Mouse (Mus musculus) NIH3T3 (cell line): ENCODE results near the gene Nckap5l.

Experiments
- DNase-seq: peaks from one replicate; pipeline ENCODE4 v3.0.0-alpha.2; 2012; ENCODE audit warnings: low read depth

Nckap5l gene

DNA sequence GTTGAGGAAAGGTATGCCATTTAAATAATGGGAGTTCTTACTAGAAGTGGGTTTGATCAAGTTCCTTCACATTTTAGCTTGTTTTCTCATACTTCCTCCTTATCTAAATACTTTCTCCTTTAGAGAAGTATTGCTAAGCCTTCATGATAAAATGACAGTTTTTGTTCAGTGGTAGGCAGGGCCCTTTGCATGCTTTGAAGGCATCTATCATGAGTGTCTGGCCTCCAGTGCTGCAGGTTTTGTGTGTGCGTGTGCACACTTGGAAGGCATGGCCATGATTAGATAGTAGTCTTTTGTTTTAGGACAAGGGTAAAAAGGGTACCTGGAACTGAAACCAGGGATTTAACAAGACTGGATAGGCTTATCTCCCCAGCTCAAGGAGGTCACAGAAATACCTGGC, 61.1 kb downstream of the Nckap5l start:
- DNase-seq: no peak

DNA sequence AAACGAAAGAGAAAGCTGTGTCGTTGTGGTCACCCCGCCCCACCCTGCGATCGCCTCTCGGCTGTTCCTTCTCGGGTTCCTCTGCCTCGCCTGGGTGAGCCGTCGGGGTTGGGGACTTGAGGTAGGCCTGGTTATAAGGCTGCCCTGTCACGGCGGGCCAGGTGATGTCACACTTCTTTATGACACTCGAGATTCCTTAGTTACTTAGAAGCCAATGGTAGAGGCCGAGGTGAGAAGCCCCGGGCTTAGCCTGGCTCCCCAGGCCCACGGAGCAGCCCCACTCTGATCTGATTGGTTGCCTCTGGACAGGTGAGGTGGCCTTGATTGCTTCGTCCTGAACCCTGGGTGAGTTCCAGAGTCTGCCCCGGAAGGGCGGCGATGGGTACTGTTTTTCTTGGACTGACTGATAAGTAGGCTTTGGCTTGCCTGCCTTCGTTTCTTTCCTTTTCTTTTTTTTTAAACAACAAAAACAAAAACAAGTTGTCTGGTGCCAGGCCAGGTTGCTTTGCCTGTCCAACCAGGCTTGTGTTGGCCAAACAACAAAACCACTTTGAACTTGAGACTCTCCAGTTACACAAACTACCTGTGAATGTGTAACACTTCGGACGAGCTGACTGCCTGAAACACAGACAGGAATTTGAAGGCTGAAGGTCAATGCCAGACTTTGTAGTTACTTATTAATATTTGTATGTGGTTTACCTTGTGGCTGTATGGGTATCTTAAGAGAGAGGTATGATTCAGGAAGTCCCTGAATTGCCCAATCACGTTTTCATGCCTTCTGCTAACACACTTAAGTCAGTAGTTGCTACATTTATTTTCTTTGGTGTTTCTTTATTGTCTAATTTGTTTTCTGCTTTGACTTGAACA, 63.9 kb downstream of the Nckap5l start:
- no peak for DNase-seq

DNA sequence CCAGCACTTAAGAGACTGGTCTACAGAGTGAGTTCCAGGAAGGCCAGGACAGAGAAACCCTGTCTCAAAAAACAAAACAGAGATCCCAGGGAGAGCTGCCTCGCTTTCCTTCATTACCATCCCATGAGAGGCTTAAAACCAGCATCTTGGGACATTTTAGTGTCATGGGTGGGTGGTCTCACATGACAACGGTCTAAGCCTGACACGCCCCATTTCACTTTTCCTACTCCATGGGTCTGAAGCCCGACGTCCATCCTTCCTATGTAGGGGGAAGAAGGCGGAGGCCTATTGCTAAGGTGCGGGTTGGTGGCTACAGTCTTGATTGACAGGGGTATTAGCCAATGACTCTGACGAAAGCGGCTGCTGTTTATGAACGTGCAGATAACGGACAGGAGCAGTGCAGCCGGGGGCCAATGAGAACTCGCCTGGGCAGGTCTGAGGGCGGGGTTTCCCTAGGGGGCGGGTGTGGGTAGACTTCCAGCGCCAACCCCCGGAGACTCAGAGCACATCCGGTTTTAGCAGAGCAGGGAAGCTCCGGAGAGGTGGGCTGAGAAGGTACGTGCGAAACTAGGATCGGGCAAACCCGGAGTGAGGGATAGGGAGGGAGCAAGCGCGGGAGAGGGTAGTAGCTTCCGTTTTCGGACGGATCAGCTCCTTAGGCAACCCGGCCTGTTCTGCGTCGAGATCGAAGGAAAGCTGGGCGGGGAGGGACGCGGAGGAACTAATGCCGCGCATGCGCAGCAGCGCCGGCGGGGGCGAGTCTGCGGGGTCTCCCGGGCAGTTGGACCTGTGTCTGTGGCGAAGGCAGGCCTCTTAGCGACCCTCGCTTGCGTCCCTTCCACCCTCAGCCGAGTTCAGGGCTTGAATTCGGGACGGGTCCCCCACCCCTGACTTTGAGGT, 64.8 kb downstream of the Nckap5l start, which contains the start of gene Tmbim6:
Tmbim6 (plus strand) TSS at position 397 of the 900 bp plus-strand sequence.
- peak; percentile 99 for DNase-seq

DNA sequence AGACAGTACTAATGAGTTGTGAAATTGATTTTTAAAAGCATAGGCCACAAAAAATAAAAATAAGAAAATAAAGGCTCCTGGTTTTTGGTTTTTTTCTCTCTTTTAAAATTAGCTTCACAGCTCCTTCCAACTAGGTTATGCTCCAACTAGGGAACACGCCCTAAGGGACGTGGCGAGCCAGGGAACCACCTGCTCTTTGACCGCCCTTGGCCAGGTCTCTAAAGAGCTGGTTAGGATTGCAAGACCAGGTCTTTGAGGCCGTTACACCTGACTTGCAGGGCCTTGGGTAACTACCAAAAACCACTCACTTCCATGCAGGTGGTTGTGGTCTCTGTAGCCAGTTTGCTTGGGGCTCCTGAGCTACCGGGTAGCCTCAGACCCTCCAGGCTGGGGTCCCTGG, 65.6 kb downstream of the Nckap5l start:
- no peak for DNase-seq

DNA sequence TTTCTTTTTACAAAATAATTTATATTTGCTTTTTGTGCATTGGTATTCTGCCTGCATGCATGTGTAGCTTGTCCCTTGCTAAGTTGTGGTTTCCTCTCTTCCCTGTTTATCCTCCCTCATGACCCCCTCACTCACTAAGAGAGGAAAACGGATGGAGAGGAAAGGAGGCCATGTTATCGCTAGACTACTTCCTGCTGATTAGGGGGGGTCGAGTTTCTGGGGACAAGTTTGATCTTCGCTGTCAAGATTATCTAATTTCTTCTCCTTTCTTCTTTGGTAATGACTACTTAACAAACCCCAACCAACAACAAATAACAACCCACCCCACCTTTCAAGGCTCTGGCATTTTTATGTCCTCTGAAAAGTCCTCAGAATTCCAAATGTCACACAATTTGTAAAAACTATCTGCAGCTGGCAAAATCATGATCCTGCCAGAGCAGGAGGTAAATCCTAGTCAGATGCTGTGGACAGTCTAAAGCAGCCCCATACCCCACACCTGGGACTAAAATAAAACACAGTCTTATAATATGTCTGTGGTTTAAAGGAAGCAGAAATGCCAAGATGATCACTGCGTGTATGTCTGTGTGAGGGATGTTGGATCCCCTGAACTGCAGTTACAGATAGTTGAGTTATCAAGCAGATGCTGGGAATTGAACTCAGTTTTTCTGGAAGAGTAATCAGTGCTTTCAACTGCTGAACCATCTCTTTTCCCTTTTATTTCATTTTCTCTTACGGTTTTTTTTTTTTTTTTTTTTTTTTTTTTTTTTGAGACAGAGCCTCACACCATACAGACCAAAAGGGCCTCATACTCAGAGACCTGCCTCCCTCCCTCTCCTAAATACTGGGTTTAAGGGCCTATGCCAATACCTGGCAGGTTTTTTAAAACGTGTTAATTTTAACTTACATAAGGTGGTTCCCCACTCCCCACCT, 66.8 kb downstream of the Nckap5l start:
- DNase-seq: no peak

DNA sequence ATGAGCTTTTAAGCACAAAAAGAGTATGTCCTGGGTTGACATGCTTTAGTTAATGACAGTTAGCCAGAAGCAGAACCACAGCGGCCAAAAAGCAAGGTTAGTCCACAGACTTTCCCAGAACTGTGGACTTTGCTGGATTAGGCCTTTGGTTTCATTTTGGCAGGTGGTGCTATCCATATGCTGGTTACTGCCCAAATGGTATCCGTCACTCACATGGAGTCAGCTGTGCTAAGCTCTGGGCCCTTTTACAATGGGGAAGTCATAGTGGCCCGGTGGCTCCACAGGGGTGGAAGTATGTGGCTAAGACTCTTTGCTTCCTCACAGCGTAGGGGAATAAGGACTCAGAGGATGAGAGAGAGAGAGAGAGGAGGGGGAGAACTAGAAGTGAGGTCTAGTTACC, 69.6 kb downstream of the Nckap5l start:
- DNase-seq: no peak

DNA sequence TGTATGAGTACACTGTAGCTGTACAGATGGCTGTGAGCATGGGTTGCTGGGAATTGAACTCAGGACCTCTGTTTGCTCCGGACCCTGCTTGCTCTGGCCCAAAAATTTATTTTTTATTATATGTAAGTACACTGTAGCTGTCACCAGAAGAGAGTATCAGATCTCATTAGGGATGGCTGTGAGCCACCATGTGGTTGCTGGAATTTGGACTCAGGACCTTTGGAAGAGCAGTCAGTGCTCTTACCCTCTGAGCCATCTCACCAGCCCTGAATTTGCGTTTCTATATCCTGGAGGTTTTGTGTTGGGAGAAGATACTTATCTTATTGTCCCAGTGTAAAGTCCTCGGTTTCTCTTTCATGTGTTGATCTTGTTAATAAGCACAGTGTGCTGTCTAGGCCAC, 70.8 kb downstream of the Nckap5l start:
- DNase-seq: no peak

DNA sequence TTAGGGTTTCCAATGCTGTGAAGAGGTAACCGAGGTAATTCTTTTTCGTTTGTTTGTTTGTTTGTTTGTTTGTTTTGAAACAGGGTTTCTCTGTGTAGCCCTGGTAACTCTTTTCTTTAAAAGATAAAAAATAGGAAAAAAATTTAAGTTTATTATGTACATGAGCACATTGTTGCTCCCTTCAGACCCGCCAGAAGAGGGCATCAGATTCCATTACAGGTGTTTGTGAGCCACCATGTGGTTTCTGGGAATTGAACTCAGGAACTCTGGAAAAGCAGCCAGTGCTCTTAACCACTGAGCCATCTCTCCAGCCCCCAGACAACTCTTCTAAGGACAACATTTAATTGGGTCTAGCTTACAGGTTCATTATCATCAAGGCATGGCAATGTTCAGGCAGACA, 71.4 kb downstream of the Nckap5l start:
- DNase-seq: peak; percentile 67

DNA sequence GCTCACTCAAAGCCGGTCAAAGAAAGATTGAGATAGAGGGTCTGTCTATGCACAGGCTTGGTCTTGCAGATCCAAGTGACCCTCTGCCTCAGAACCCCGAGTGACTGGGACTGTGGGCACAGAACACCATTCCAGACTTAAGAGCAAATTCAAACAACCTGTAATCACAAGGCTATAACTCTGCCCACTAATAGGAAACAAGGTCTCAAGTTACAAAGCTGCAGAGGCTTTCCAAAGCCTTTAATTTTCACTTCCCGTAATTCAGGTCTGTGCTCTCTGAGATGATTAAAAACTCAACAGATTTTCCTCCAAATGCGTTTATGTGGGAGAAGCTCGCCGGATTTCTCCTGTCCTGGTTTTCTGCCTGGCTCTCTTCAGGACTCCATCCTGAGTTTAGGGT, 73.5 kb downstream of the Nckap5l start:
- no peak for DNase-seq

DNA sequence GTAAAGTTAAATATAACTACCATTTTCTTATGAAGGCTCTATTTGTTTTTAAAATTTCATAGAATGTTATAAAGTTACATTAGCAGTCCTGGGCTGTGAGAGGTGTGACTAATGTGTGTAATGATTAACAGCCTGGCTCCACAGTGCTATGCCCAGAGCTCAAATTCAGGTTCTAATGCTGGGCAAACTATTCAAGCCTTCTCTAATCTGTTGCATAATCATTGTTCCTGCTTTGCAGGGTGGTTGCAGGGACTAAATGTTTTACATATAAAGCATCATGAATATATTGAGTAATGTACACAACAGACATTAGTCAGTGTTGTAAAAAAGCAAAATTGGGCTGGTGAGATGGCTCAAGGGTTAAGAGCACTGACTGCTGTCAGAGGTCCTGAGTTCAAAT, 74.7 kb downstream of the Nckap5l start:
- peak; percentile 27 for DNase-seq

DNA sequence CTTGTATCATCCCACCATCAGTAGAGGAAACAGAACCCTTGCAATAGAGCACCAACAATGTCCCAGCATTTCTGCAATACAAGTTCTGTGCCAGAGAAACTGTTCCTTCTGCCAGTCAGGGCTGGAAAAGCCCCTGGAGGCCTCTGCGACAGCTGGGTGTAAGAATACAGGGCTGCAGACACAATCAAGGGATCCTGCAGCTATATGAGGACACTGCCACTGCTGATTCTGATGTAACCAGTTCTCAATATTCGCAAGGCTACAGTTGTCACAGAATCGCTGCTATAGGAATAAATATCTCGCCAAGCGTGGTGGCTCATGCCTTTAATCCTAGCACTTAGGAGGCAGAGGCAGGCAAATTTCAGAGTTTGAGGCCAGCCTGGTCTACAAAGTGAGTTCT, 81.3 kb downstream of the Nckap5l start:
- DNase-seq: no peak

DNA sequence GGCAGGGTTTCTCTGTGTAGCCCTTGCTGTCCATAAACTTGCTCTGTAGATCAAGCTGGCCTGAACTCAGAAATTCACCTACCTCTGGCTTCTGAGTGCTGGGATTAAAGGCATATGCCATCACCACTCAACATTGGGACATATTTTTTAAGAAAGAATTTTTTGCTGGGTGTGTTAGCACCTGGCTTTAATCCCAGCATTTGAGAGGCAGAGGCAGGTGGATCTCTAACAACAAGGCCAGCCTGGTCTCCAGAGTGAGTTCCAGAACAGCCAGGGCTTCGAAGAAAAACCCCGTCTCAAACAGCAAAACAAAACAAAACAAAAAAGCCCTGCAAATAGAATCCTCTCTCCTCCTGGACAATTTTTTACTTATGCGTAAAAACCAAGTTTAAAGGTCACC, 82.0 kb downstream of the Nckap5l start:
- no peak for DNase-seq

DNA sequence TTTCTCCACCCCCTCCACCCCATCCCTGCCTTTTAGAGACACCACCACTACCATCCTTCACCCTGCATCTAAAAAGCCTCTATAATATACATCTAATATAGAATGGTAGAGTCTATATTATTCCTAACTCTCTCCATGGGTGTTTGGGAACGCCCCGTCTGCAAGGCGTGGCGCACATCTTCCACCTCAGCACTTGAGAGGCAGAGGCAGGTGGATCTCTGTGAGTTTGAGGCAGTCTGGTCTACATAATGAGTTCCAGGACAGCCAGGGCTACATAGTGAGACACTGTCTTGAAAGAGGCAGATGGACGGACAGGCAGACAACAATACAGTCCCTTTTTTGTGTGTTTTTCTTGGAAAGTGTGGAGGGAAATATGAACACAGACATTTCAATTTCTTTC, 82.5 kb downstream of the Nckap5l start:
- no peak for DNase-seq

DNA sequence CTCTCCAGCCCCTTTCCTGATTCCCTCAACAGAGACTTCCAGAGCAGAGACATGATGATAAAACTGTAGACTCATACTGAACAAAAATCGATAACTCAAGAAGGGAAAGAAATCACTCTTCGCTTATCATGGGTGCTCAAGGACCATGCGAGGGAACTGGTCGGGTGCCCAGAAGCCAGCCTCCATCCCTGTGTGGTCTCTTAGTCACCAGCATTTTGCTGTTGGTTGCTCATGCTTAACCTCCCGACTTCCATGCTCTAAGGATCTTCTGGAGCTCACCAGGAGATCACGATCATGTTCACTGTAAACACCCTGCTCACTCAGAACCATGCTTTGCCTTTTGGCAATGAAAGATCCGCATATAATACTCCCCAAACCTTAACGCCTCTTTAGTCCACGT, 84.8 kb downstream of the Nckap5l start:
- DNase-seq: peak; percentile 51
